Mouse (Mus musculus): ENCODE measurements around the gene Gm44503.

Gene Gm44503

GRCm38 (mm10) chr9:73063621-73064290, 105.1 kb downstream of the Gm44503 start:
- in situ Hi-C loops (cut with MboI; ENCODE audit: unreplicated experiment in 2 of 2), result no loop called here

All from v-Abl transformed pro-B cells (cell line).